Mouse (Mus musculus) liver, embryonic 15.5 days (tissue): Measurements from ENCODE around the gene Adh6b. TPM values are rescaled to one million over a fixed set of nuclear protein-coding genes. Genes with fewer than 3 reads are reported as not detected.
A peak's percentile ranks its signal among the peaks of the same experiment; 100 is the strongest.

Experiments
- ATAC-seq: fragments of 200-750 bp; cut with Nextera tagmentation; 2 replicates; pipeline ENCODE4 v1.8.0; 2017; ENCODE audit warnings: moderate number of reproducible peaks, mild to moderate bottlenecking, moderate library complexity; ENCODE audit not compliant: insufficient read depth
- H3K27ac ChIP-seq: fragments of 300-500 bp; sonication (generic); replicated peaks from 2 replicates; pipeline ENCODE4 v1.5.1; 2015; ENCODE audit warnings: mild to moderate bottlenecking, inconsistent platforms
- H3K27me3 ChIP-seq: fragments of 300-500 bp; sonication (generic); 2 replicates; pipeline ENCODE4 v1.6.1; 2015; ENCODE audit warnings: mild to moderate bottlenecking, inconsistent platforms
- H3K36me3 ChIP-seq: fragments of 300-500 bp; sonication (generic); replicated peaks from 2 replicates; pipeline ENCODE4 v1.6.1; 2015; ENCODE audit warnings: moderate library complexity, mild to moderate bottlenecking, inconsistent platforms
- H3K4me1 ChIP-seq: fragments of 300-500 bp; sonication (generic); replicated peaks from 2 replicates; pipeline ENCODE4 v1.6.1; 2015; ENCODE audit warnings: inconsistent platforms
- H3K4me2 ChIP-seq: fragments of 300-500 bp; sonication (generic); 2 replicates; pipeline ENCODE4 v1.6.1; 2015; ENCODE audit warnings: moderate library complexity, mild to moderate bottlenecking, inconsistent platforms
- H3K4me3 ChIP-seq: fragments of 300-500 bp; sonication (generic); replicated peaks from 2 replicates; pipeline ENCODE4 v1.5.1; 2015; ENCODE audit warnings: mild to moderate bottlenecking, inconsistent platforms
- H3K9ac ChIP-seq: fragments of 300-500 bp; sonication (generic); 2 replicates; pipeline ENCODE4 v1.6.1; 2015; ENCODE audit warnings: moderate library complexity, mild to moderate bottlenecking, inconsistent platforms
- H3K9me3 ChIP-seq: fragments of 300-500 bp; sonication (generic); replicated peaks from 2 replicates; pipeline ENCODE4 v1.6.1; 2016; ENCODE audit warnings: inconsistent platforms
- WGBS: fragments of 180-500 bp; shearing (Covaris S2); methylation state at CpG from one replicate; pipeline ENCODE4 v1.1.7; 2015; ENCODE audit warnings: mixed read lengths; ENCODE audit not compliant: insufficient replicate concordance; 5-methylcytosine and 5-hydroxymethylcytosine counted together
- polyA plus RNA-seq: library from polyadenylated mRNA; unstranded; fragments of >200 nt; fragmentation: Nextera tagmentation; extraction: Ambion mirVana; gene quantifications from 2 replicates; pipeline ENCODE4 v1.2.1, GENCODE M21; 2015

The Adh6b gene
- polyA plus RNA-seq = 0.24 and 0.39 TPM in 2 replicates

GRCm38 (mm10) chr3:138341471-138341870, at the start of gene Adh6b:
Gene Adh6b, plus strand, starts transcription at chr3:138341775.
- Histone ChIP-seq H3K27me3 (no peaks in the 10 kb centered on the region), H3K36me3 (no peaks in the 10 kb centered on the region), H3K9me3 (no peaks in the 10 kb centered on the region), H3K4me3 (no peak within 1 kb of the TSS), H3K27ac (no peak within 1 kb of the TSS), H3K4me1 (no peaks in the 10 kb centered on the region), H3K9ac (no peak within 1 kb of the TSS), H3K4me2 (no peak within 1 kb of the TSS)
- no peak for ATAC-seq
- WGBS = 45% methylated on average over 14 of the region's 14 CpGs

- no peak for ATAC-seq
- 59% methylated on average over 7 of the region's 7 CpGs for WGBS
- Histone ChIP-seq H3K4me2 (no peak overlapping the region), H3K4me3 (no peak overlapping the region), H3K36me3 (no peaks in the 10 kb centered on the region; the same call in 1 of the 2 replicates), H3K4me1 (no peaks in the 10 kb centered on the region), H3K27ac (no peak overlapping the region), H3K9ac (no peak overlapping the region), H3K27me3 (no peaks in the 10 kb centered on the region), H3K9me3 (no peaks in the 10 kb centered on the region)
Observed at GRCm38 (mm10) chr3:138293298-138293895, 48.2 kb upstream of the Adh6b start.

- H3K27me3 ChIP-seq = no peaks in the 10 kb centered on the region
- H3K4me3 ChIP-seq = no peak overlapping the region
- no peak overlapping the region for H3K9ac ChIP-seq
- H3K9me3 ChIP-seq = no peaks in the 10 kb centered on the region
- ATAC-seq = no peak
- no peak overlapping the region for H3K27ac ChIP-seq
- no peak overlapping the region for H3K4me2 ChIP-seq
- no peaks in the 10 kb centered on the region for H3K4me1 ChIP-seq
- no peaks in the 10 kb centered on the region for H3K36me3 ChIP-seq
- WGBS = 75% methylated on average over 9 of the region's 9 CpGs
Observed at GRCm38 (mm10) chr3:138300130-138300529, 41.4 kb upstream of the Adh6b start.

- H3K36me3 ChIP-seq = no peaks in the 10 kb centered on the region
- H3K9me3 ChIP-seq = no peaks in the 10 kb centered on the region
- no peaks in the 10 kb centered on the region for H3K27me3 ChIP-seq
- H3K4me1 ChIP-seq = no peaks in the 10 kb centered on the region
- 65% methylated on average over 4 of the region's 4 CpGs for WGBS
- H3K4me2 ChIP-seq = no peak overlapping the region
- no peak overlapping the region for H3K4me3 ChIP-seq
- ATAC-seq = no peak
- no peak overlapping the region for H3K9ac ChIP-seq
- H3K27ac ChIP-seq = no peak overlapping the region
Observed at GRCm38 (mm10) chr3:138302676-138303075, 38.9 kb upstream of the Adh6b start.

- Histone ChIP-seq H3K4me1 (no peaks in the 10 kb centered on the region), H3K9me3 (no peaks in the 10 kb centered on the region), H3K27ac (no peak overlapping the region), H3K36me3 (no peaks in the 10 kb centered on the region), H3K4me3 (no peak overlapping the region), H3K4me2 (no peak overlapping the region), H3K27me3 (no peaks in the 10 kb centered on the region), H3K9ac (no peak overlapping the region)
- ATAC-seq = no peak
- 66% methylated on average over 6 of the region's 6 CpGs for WGBS
Observed at GRCm38 (mm10) chr3:138303771-138304488, 37.6 kb upstream of the Adh6b start.

GRCm38 (mm10) chr3:138304489-138304871, 37.1 kb upstream of the Adh6b start:
- Histone ChIP-seq H3K4me3 (no peak overlapping the region), H3K27ac (no peak overlapping the region), H3K9me3 (no peaks in the 10 kb centered on the region), H3K4me2 (no peak overlapping the region), H3K36me3 (no peaks in the 10 kb centered on the region), H3K4me1 (no peaks in the 10 kb centered on the region), H3K9ac (no peak overlapping the region), H3K27me3 (no peaks in the 10 kb centered on the region)
- ATAC-seq = no peak
- WGBS = 46% methylated on average over 4 of the region's 4 CpGs

GRCm38 (mm10) chr3:138305486-138306289, 35.9 kb upstream of the Adh6b start:
- Histone ChIP-seq H3K9ac (no peak overlapping the region), H3K9me3 (no peaks in the 10 kb centered on the region), H3K36me3 (no peaks in the 10 kb centered on the region), H3K27me3 (no peaks in the 10 kb centered on the region), H3K4me1 (no peaks in the 10 kb centered on the region), H3K4me3 (no peak overlapping the region), H3K4me2 (no peak overlapping the region), H3K27ac (no peak overlapping the region)
- 50% methylated on average over 10 of the region's 10 CpGs for WGBS
- ATAC-seq = no peak

GRCm38 (mm10) chr3:138306290-138306683, 35.3 kb upstream of the Adh6b start:
- peak; percentile 69 for ATAC-seq
- Histone ChIP-seq H3K36me3 (no peaks in the 10 kb centered on the region), H3K9ac (no peak overlapping the region), H3K9me3 (no peaks in the 10 kb centered on the region), H3K4me1 (no peaks in the 10 kb centered on the region), H3K4me3 (no peak overlapping the region), H3K4me2 (peak overlapping the region; percentile 25; the same call in 1 of the 2 replicates), H3K27me3 (no peaks in the 10 kb centered on the region), H3K27ac (no peak overlapping the region)
- WGBS = 50% methylated on average over 8 of the region's 8 CpGs

- no peak for ATAC-seq
- no peaks in the 10 kb centered on the region for H3K36me3 ChIP-seq
- H3K9ac ChIP-seq = no peak overlapping the region
- H3K27me3 ChIP-seq = no peaks in the 10 kb centered on the region
- H3K4me2 ChIP-seq = no peak overlapping the region
- no peak overlapping the region for H3K4me3 ChIP-seq
- H3K4me1 ChIP-seq = no peaks in the 10 kb centered on the region
- WGBS = 78% methylated on average over 8 of the region's 8 CpGs
- H3K9me3 ChIP-seq = no peaks in the 10 kb centered on the region
- H3K27ac ChIP-seq = no peak overlapping the region
Observed at GRCm38 (mm10) chr3:138309910-138310309, 31.7 kb upstream of the Adh6b start.

GRCm38 (mm10) chr3:138311015-138311414, 30.6 kb upstream of the Adh6b start:
- no peak overlapping the region for H3K4me3 ChIP-seq
- no peaks in the 10 kb centered on the region for H3K9me3 ChIP-seq
- H3K36me3 ChIP-seq = no peaks in the 10 kb centered on the region
- H3K4me1 ChIP-seq = no peaks in the 10 kb centered on the region
- no peak overlapping the region for H3K4me2 ChIP-seq
- H3K27ac ChIP-seq = no peak overlapping the region
- no peak for ATAC-seq
- WGBS = 63% methylated on average over 6 of the region's 6 CpGs
- no peak overlapping the region for H3K9ac ChIP-seq
- no peaks in the 10 kb centered on the region for H3K27me3 ChIP-seq

GRCm38 (mm10) chr3:138312965-138313364, 28.6 kb upstream of the Adh6b start, which contains the start of gene Adh6a:
Gene Adh6a, plus strand, starts transcription at chr3:138313286.
- H3K27me3 ChIP-seq = no peaks in the 10 kb centered on the region
- no peak within 1 kb of the TSS for H3K9ac ChIP-seq
- no peaks in the 10 kb centered on the region for H3K4me1 ChIP-seq
- WGBS = 59% methylated on average over 5 of the region's 5 CpGs
- H3K9me3 ChIP-seq = no peaks in the 10 kb centered on the region
- no peak within 1 kb of the TSS for H3K4me3 ChIP-seq
- no peak within 1 kb of the TSS for H3K27ac ChIP-seq
- no peak within 1 kb of the TSS for H3K4me2 ChIP-seq
- no peak for ATAC-seq
- H3K36me3 ChIP-seq = no peaks in the 10 kb centered on the region
